In genomic region chr3:92932679-92933078, GRCm38 (mm10) we compare ENCODE assay signal across 36 mouse cellular contexts. TPM values are rescaled to one million over a fixed set of nuclear protein-coding genes. Genes with fewer than 3 reads are reported as not detected.
"Had no signal": no experiment of that assay in that cellular context is flagged by ENCODE, and none has a peak within 500 bp of the region (broad histone marks: within the 10 kb centered on the region; RNA-seq: fewer than 3 reads in every experiment).

Lce3b (plus strand) TSS chr3:92932979.

- H3K36me3 ChIP-seq: limb, embryonic 10.5 days; limb, embryonic 12.5 days; limb, embryonic 13.5 days; limb, embryonic 15.5 days; liver, embryonic 12.5 days; liver, embryonic 13.5 days; liver, embryonic 15.5 days; lung, embryonic 15.5 days; midbrain, embryonic 12.5 days; midbrain, embryonic 13.5 days; midbrain, embryonic 15.5 days had no signal

- H3K4me1 ChIP-seq: limb, embryonic 10.5 days; limb, embryonic 12.5 days; limb, embryonic 13.5 days; limb, embryonic 15.5 days; liver, embryonic 12.5 days; liver, embryonic 13.5 days; liver, embryonic 15.5 days; lung, embryonic 15.5 days; megakaryocyte, embryonic 14.5 days; midbrain, embryonic 12.5 days; midbrain, embryonic 13.5 days; midbrain, embryonic 15.5 days had no signal

- H3K9me3 ChIP-seq: limb, embryonic 10.5 days; limb, embryonic 12.5 days; limb, embryonic 13.5 days; limb, embryonic 15.5 days; liver, embryonic 12.5 days; liver, embryonic 13.5 days; liver, embryonic 15.5 days; lung, embryonic 15.5 days; megakaryocyte, embryonic 14.5 days; midbrain, embryonic 12.5 days; midbrain, embryonic 13.5 days; midbrain, embryonic 15.5 days had no signal

- H3K4me3 ChIP-seq: left cerebral cortex, adult 2 months; limb, embryonic 10.5 days; limb, embryonic 12.5 days; limb, embryonic 13.5 days; limb, embryonic 15.5 days; liver, embryonic 12.5 days; liver, embryonic 13.5 days; liver, embryonic 15.5 days; lung, embryonic 15.5 days; megakaryocyte, embryonic 14.5 days; midbrain, embryonic 12.5 days; midbrain, embryonic 13.5 days; midbrain, embryonic 15.5 days; myocyte had no signal

- H3K9ac ChIP-seq: limb, embryonic 12.5 days; limb, embryonic 13.5 days; limb, embryonic 15.5 days; liver, embryonic 12.5 days; liver, embryonic 13.5 days; liver, embryonic 14.5 days; liver, embryonic 15.5 days; liver, postnatal 0 days; lung, embryonic 14.5 days; lung, embryonic 15.5 days; midbrain, embryonic 12.5 days; midbrain, embryonic 13.5 days; midbrain, embryonic 15.5 days had no signal

- H3K4me2 ChIP-seq: limb, embryonic 12.5 days; limb, embryonic 13.5 days; limb, embryonic 15.5 days; liver, embryonic 11.5 days; liver, embryonic 12.5 days; liver, embryonic 13.5 days; liver, embryonic 15.5 days; lung, embryonic 14.5 days; lung, embryonic 15.5 days; midbrain, embryonic 11.5 days; midbrain, embryonic 12.5 days; midbrain, embryonic 13.5 days; midbrain, embryonic 15.5 days had no signal

- ATAC-seq: liver, embryonic 12.5 days; liver, postnatal 0 days; lung, postnatal 0 days; midbrain, embryonic 13.5 days; midbrain, embryonic 15.5 days; midbrain, embryonic 16.5 days had no signal

- H3K27me3 ChIP-seq: limb, embryonic 12.5 days; limb, embryonic 13.5 days; limb, embryonic 15.5 days; liver, embryonic 12.5 days; liver, embryonic 13.5 days; liver, embryonic 15.5 days; lung, embryonic 15.5 days; megakaryocyte, embryonic 14.5 days; midbrain, embryonic 12.5 days; midbrain, embryonic 13.5 days; midbrain, embryonic 15.5 days had no signal

- DNase-seq: left cerebral cortex, postnatal 4 days; liver; liver, embryonic 13.5 days; liver, postnatal 0 days; lung, adult 18-20 months; lung, embryonic 14.5 days; lung, postnatal 10 days; lung, postnatal 14 days; lung, postnatal 4 days; midbrain, embryonic 14.5 days had no signal

- H3K27ac ChIP-seq: left cerebral cortex, adult 2 months; limb, embryonic 10.5 days; limb, embryonic 12.5 days; limb, embryonic 13.5 days; limb, embryonic 15.5 days; liver, embryonic 12.5 days; liver, embryonic 13.5 days; liver, embryonic 14.5 days; liver, embryonic 15.5 days; lung, embryonic 15.5 days; macrophage; midbrain, embryonic 12.5 days; midbrain, embryonic 13.5 days; midbrain, embryonic 15.5 days had no signal

RNA-seq across cellular contexts. Expression of gene Lce3b, which starts in this region (rescaled TPM):
- polyA plus RNA-seq: limb, embryonic 10.5 days; limb, embryonic 11.5 days; limb, embryonic 12.5 days; limb, embryonic 13.5 days; limb, embryonic 14.5 days; limb, embryonic 15.5 days; liver, adult 2 months; liver, embryonic 11.5 days; liver, embryonic 12.5 days; liver, embryonic 13.5 days; liver, embryonic 14.5 days; liver, embryonic 15.5 days; liver, embryonic 16.5 days; liver, postnatal 0 days; lung, embryonic 14.5 days; lung, embryonic 15.5 days; lung, embryonic 16.5 days; lung, postnatal 0 days; macrophage; midbrain, embryonic 11.5 days; midbrain, embryonic 12.5 days; midbrain, embryonic 13.5 days; midbrain, embryonic 14.5 days; midbrain, embryonic 15.5 days; midbrain, embryonic 16.5 days; midbrain, postnatal 0 days; myocyte; neural tube, embryonic 11.5 days had no signal
